Mouse (Mus musculus) CH12F3 (cell line): ENCODE data around the gene Mlst8.

Source experiments
- in situ Hi-C: fragments of 300-500 bp; cut with MboI; formaldehyde crosslinking; loops from 2 replicates; pipeline ENCODE4 v1.14.3; 2020; ENCODE audit warnings: low sequenced_read_pairs

Gene Mlst8

GRCm38 (mm10) chr17:24489265-24490030 lies 10.6 kb upstream of the Mlst8 start:
- in situ Hi-C loops, result no loop called here

GRCm38 (mm10) chr17:24488662-24489264 lies 9.9 kb upstream of the Mlst8 start:
- in situ Hi-C loops, result no loop called here

GRCm38 (mm10) chr17:24488186-24488661 lies 9.3 kb upstream of the Mlst8 start, which contains the start of gene Caskin1:
TSS of gene Caskin1 (plus strand) at chr17:24488601.
- in situ Hi-C loops, result no loop called here

DNA sequence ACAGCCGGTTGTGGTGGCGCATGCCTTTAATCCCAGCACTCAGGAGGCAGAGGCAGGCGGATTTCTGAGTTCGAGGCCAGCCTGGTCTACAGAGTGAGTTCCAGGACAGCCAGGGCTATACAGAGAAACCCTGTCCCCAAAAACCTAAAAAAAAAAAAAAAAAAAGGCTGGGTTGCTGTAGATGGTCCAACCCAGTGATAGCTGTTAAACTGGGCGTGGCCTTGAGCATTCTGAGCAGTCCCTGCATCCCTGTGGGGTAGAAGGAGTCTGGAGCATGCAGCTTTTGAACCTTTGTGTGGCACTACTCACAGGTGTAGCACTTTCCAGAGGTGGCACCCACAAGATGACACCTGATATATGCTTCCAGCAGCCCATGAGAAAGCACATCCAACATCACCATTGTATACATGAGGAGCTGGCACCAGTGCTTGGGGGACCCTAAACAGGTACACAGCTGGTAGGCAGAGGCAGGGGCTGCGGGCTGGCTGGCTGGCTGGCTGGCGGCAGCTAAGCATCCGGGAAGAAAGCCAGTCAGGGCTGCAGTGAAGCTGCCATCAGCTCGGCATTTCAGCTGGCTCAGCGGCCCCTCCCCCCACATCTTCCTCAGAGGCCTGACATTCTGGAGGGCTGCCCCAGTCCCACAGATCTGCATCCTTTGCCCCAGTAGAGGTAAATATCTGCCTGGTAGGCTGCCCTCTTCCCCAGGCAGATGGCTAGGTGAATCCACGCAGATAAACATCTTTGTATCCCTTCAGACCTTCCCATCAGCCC lies 6.4 kb upstream of the Mlst8 start:
- in situ Hi-C loops, result no loop called here

- in situ Hi-C loops, result no loop called here
These were observed 4.6 kb upstream of the Mlst8 start for GRCm38 (mm10) chr17:24483495-24483894.

DNA sequence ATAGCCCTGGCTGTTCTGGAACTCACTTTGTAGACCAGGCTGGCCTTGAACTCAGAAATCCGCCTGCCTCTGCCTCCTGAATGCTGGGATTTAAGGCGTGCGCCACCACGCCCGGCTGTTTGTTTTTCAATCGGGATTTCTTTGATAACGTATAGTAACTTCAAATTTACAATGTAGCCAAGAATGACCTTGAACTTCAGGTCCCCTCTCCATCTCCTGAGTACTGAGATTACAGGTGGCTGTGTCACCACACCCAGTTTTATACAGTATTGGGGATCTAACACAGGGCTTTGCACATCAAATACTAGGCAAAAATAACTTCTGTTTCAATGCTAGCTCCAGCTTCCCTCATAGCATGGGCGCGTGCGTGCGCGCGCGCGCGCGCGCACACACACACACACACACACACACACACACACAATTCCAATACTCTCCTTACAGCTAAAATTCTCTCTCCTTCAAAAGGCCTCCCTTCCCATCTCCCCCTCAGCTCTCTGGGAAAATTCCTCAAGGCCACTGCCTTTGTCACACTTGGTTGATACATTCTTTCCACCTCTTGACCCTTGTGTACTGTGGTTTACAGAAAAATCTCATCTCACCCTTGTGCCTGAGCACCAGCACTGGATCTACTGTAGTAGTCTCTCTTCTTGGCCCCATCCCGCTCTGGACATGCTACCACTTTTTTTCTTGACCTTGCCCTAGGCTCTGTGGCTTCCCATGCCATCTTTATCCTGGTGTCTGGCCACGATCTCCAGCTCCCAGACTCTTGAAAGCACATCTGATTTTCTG lies 2.3 kb upstream of the Mlst8 start:
- in situ Hi-C loops, result no loop called here

- in situ Hi-C loops, result no loop called here
These were observed 1.4 kb upstream of the Mlst8 start for GRCm38 (mm10) chr17:24480201-24480826.

- in situ Hi-C loops, result no loop called here
These were observed 553 bp upstream of the Mlst8 start for GRCm38 (mm10) chr17:24479431-24479830.

DNA sequence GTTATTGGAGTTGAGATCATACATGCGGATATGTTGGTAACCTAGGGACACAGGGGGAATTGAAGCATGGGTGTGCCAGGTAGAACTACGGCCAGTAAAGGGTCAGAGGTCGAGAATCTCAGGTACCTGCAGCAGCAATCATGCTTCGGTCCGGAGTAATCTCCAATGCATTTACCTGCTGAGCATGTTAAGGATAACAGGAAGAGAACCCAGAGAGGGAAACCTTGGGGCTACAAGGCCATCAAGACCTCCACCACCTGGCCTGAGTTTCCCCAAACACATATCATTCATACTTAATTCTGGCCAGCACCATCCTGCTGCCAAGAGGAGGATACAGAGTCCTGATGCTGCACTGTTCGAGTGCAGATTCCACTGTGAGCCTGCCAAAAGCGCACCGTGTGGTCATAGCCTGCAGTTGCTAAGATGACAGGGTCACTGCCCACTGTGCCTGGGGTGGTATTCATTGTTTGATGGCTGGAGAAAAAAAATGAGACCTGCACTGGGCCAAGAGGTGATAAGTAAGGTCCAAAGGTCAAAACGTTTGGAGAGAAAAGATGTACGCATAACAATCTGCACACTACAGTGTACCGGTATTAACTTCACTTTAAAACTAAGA lies 785 bp downstream of the Mlst8 start:
- in situ Hi-C loops, result no loop called here

DNA sequence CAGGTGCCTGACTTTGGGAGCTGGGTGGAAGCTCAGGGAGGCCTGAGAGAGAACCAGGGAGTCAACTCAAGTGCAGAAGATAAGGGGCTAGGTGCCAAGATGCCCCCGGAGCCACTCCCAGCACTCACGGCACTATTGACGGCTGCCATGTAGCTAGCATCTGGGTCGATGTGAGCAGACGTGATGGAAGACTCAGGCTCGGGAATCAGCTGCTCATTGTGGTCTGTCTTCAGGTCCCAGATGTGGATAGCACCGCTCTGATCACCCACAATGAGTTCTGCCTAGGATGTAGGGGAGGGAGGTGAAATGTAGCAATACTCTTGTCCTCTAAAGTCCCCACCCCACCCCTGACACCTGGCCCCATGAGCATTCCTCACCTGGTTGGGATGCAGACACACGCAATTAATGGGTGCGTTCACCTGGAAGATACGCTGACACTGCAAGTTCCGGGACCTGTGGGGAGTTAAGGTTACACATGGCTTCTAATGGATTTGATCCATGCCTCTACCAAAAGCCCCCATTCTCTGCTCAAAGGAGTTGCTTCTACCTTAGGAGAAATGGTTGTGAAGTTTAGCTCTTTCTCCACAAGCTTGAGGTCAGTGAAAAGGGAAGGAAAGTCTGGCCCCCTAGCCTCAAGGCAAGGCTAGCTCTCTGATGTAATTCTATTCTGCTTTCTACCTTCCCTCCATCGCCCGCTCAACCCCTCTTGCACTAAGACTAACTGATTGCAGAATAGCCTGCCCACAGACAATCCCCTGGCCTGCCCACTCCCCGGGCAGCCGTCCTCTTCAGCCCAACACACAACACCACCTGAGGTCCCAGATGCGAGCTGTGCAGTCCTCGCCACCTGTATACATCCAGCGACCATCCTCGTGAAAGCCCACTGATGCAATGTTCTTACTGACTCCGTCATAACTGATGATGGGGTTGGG lies 1.6 kb downstream of the Mlst8 start:
- in situ Hi-C loops, result no loop called here

DNA sequence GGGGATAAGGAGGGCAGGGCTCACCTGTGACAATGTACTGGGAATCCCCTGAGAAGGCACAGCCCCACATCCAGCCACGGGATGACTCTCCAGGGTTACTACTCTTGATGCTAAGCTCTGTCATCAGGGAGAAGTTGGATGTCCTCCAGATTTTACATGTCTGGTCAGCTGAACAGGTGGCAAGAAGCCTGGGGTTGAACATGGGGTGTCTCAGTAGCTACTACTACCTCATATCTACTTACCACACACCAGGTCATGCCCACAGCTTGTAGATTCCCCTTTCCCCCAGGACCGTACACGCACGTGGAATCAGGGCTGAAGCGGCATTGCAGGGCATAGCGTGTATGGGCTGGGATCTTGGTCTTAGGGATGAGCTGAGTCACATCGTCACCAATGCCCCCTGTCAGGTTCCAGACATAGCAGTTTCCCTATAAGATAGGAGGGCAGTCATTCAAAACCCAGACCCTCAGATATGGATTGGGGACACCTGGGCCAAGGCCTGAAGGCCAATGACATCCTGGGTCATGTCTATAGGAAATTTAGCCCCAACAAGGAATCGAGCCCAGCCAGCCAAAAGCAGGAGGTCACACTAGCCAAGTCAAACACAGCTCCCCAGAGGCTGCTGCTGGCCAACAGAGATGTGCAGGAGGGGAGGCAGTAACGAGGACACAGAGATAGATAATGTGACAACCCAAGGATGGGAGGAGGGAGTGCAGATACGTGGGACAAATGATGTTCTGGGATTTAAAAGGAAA lies 2.7 kb downstream of the Mlst8 start:
- in situ Hi-C loops, result no loop called here

DNA sequence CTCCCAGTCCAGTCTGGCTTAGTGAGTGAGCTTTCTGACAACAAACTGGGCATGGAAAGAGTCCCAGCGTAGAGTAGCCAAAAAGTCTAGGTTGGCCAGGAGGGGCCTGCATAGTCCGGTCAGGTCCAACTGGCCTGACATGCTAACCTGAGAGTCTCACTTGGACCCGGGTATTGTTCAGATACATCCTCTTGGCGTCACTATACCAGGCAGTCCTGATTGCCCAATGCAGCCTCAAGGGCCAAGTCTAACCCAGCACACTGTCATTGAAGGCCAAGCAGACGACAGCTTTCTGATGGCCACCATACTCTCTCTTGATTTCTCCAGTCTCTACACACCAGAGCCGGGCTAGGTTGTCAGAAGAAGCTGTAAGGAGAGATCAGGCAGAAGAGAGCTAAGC lies 3.3 kb downstream of the Mlst8 start:
- in situ Hi-C loops, result no loop called here

- in situ Hi-C loops, result no loop called here
These were observed 4.3 kb downstream of the Mlst8 start for GRCm38 (mm10) chr17:24474557-24474956.

DNA sequence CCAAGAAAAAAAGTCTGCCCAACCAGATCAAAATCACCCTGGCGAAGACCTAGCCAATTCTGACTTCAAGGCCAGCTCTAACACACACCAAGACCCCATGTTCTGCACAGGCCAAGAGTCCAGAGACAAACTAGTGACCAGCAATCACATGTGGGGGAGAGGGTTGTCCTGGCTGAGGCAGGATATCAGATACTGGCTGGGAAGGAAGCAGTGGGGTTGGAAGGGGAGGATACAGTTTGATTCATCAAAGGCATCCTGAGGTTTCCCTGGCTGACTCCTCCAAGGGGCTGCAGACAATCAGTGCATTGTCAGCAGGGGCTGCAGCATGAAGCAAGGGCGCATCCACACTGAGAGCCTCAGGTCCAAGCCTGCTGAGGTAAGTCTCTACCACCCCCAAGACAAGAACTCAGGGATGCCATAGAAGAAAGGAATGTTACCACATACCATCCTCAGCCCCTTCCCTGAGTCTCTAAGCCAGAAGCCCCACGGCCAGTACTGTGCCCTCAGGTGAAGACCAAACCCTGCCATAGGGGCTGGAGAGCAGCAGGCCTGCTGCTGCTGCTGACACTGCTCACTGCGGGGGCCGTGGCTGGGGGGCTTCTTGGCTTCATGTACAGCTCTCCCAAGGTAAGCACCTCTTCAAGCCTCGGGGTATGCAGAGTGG lies 5.1 kb downstream of the Mlst8 start, which contains the start of gene Bricd5:
Gene Bricd5, plus strand, starts transcription at position 273 of the 664 bp plus-strand sequence.
- in situ Hi-C loops, result no loop called here

DNA sequence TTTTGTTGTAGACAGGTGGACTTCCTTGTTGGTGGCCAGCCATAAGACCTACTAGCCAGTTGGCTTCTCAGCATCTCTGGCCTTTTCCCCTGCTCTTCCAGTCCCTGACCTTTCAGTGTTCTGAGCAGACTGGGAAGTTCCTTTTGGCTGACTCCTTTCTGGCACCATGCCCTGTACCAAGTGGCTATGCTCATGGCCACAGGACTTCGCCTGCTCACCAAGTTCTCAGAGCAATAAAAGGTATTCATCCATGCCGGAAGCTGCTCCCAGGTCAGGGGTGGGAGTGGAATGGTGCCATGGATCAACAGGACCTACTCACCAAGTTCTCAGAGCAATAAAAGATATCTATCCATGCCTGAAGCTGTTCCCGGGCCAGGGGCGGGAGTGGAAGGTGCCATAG lies 6.4 kb downstream of the Mlst8 start:
- in situ Hi-C loops, result no loop called here

GRCm38 (mm10) chr17:24470701-24471527 lies 8.0 kb downstream of the Mlst8 start:
- in situ Hi-C loops, result no loop called here
